Mouse (Mus musculus) gastrocnemius, postnatal 14 days (tissue): Measurements from ENCODE around the gene Arl14. TPM values are rescaled to one million over a fixed set of nuclear protein-coding genes. Genes with fewer than 3 reads are reported as not detected.
A peak's percentile ranks its signal among the peaks of the same experiment; 100 is the strongest.
"Not testable (repeated sequence)": the region's sequence is repeated elsewhere in the genome, so short reads cannot be mapped to it uniquely, and the experiment has no call there.

Source experiments
- DNase-seq: peaks from one replicate; pipeline ENCODE4 v3.0.0; 2021; ENCODE audit warnings: mixed read lengths
- intact Hi-C: fragments of 180-260 bp; cut with DNase I; formaldehyde crosslinking; loops from one replicate; pipeline ENCODE4 v1.15.1; 2025; ENCODE audit warnings: low total_unique reads
- total RNA-seq, 2 experiments: library from RNA; stranded (reverse); gene quantifications; 2 replicates each; pipeline ENCODE4 v1.2.3; 2021

Gene Arl14
- total RNA-seq, 2 experiments from 2014 or later: not detected

DNA sequence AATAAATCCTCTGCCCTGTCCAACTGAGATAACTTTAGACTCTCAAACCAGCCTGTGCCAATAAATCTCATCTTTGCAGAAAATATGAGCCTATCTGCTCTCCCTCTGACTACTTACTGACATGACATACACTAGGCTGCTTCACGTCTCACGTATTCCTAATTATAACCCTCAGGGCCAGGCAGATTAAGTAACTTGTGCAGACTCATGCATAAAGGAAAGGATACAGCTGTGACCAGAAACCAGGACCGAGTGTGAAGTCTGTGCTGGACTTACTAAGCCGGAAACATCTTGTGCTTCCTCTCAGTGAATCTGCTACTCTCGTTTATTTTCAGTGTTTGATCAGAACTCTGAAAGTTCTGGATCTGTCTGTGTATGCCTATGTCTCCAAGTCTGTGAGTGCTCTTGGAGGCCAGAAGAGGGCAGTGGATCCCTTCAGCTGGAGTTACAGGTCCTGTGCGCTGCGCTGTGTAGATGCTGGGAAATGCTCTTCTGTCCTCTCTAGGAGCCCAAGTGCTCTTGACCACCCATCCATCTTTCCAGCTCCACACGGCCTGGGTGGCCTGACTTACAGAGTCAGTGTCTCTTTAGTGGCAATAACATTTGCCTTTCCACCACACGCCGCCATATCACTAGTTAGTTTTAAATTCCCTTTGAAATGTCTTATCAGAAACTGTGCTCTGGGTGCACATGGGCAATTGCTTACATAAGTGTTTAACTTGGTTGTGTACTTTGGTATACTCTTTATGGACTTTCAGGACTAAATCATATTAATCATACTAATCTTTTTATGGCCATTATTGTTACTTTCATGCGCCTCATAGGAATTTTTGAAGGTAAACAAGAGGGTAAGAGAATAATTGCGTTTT is 13.5 kb upstream of the Arl14 start:
- intact Hi-C loops: no loop called here
- DNase-seq: peak; percentile 10

- intact Hi-C loops: no loop called here
- no peak for DNase-seq
Measured at GRCm38 (mm10) chr3:69212246-69212645, 10.0 kb upstream of the Arl14 start.

GRCm38 (mm10) chr3:69213465-69213864 is 8.8 kb upstream of the Arl14 start:
- no peak for DNase-seq
- intact Hi-C loops: no loop called here

DNA sequence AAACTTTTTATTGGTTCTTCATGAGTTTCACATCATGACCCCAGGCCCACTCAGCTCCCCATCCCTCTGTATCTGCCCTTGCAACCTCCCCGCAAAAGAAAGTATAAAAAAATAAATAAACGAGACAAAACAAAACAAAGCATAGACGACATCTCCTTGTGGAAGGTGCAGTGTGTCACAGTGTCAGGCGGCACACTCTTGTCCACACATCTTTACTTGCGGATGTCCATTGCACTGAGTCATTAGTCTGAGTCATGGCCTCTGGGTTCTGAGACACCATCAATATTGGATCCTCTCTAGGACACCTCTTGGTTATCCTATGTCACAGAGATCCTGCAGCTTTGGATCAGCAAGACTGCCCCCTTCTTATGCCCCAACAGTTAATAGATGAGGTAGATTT is 7.7 kb upstream of the Arl14 start:
- intact Hi-C loops: no loop called here
- DNase-seq: no peak

DNA sequence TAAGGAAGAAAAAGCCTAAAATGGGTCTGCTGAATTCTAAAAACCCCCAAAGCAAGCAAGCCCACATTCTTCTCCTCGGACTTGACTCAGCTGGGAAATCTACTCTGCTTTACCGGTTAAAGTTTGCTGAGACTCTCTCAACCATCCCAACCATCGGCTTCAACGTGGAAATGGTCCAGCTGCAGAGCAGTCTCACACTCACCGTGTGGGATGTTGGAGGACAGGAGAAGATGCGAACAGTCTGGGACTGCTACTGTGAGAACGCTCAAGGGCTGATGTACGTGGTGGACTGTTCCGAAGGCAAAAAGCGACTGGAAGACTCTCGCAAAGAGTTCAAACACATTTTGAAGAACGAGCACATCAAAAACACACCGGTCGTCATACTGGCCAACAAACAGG is 282 bp downstream of the Arl14 start:
- intact Hi-C loops: no loop called here
- no peak for DNase-seq

DNA sequence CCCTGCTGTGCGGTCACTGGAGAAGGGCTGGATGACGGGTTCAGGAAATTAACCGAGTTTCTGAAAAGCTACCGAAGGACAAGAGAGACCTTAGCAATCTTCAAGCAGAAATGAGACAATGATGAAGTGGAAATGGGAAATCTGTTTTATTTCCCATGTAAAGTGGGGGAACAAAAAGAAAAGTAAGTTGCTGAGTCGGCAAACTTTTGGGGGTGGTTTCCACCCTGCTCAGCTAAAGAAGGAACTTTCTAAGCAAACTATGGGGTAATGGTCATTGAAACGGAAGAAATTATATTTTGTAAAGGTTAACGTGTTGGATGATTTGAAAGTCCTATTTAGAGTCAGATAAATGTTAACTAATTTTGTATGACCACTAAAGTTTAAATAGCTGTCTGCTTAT is 768 bp downstream of the Arl14 start:
- intact Hi-C loops: no loop called here
- no peak for DNase-seq

DNA sequence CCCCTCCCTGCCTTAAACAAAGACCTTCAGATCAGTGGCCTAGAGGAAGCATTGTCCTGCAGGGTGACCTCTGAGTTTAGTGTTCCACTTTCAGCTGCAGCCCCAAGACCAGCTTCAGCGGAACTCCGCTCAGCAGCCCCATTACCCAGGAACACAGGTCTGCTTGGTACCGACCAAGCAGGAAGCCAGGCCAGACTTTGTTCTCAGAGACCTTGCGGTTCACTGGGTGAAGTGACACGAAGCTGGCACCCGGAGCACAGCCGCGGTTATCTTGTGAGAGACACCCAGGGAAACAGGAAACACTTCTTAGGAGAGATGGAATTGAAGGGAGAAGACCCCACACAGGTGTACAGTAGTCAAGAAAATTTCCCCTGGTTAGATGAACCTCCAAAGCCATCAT is 1.4 kb downstream of the Arl14 start:
- intact Hi-C loops: no loop called here
- DNase-seq: no peak

DNA sequence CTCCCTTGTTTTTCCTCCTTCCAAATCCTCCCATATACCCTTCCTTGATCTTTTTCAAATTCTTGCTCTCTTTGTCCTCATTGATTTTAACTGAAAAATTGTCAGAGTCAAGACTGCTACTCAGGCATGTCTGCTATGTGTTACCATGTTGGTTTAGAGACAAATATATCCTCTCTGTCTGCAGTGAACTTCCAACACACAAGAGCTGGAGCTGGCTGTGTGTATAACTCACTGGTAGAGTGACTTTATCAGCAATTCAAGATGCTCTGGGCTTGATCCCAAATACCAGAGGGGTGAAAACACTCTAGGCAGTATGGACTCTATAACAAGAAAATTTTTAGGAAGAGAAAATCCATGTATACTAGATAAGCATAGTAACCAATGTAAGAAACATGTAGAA is 2.8 kb downstream of the Arl14 start:
- intact Hi-C loops: no loop called here
- no peak for DNase-seq

DNA sequence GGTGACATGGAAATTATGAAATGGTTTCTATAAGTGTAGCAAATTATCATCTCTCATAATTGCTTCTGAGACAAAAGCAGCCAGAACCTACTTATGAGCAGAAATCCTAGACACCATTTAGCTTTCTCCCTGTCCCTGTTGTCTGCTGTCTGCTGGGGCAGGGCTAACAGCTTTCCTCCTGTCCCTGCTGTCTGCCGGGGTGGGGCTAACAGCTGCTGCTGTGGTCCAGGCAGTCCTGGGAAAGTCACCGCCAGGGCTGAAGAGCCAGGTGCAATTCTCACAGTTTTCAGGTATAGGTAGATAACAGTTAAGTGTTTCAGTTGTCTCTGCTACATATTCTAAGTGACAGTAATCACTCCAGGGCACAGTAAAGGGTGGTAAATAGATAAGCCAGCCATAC is 4.3 kb downstream of the Arl14 start:
- DNase-seq: no peak
- intact Hi-C loops: no loop called here

GRCm38 (mm10) chr3:69228002-69228401 is 5.8 kb downstream of the Arl14 start:
- DNase-seq: no peak
- intact Hi-C loops: no loop called here

DNA sequence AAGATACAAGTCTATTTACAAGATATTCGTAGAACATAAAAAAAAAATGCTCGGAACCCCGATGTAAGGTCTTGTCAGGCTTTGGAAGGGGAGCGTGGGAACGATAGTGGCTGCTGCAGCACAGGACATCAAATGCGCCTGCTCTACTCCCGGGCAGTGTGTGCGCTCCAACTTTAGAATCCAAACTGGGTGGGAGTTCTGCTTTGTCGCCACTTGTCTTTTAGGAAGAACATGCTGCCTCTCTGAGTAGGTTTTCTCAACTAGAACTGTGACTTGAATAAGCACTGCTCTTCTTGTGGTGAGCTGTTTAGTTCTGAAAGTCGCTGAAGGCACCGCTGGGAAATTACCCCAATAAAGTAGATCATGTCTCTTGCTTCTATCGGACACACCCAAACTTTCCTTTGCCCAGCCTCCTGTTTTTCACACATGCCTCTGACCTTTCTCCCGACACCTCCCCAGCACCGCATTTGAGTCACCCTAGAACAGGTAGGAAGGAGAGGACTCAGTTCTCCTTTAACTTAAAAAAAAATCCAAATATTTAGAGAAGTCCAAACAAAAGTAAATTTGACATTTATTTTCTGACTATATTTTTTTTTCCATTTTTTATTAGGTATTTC is 9.4 kb downstream of the Arl14 start:
- no peak for DNase-seq
- intact Hi-C loops: no loop called here

DNA sequence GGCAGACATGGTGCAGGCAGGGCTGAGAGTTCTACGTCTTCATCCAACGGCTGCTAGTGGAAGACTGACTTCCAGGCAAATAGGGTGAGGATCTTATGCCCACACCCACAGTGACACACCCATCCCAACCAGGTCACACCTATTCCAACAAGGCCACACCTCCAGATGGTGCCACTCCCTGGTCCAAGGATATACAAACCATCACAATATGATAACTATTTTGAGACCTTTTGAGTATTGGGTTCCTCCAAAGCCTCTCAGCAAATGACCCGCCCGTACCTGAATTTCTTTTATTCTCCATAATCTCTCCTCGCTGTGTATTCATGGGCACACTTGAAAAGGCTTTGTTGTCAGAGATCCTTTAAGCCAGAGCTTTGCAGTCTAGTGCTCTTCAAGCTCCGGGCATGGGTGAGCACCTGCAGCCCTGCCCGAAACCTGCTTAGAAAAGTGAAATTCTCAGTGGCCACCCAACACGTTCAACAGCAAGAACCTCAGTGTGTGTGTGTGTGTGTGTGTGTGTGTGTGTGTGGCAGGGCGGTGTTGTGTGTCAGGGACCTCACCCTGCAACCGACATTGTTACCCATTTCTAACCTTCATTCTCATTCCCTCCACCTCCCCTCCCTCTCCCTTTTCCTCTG is 11.5 kb downstream of the Arl14 start:
- intact Hi-C loops, DNase-seq: not testable (repeated sequence)

DNA sequence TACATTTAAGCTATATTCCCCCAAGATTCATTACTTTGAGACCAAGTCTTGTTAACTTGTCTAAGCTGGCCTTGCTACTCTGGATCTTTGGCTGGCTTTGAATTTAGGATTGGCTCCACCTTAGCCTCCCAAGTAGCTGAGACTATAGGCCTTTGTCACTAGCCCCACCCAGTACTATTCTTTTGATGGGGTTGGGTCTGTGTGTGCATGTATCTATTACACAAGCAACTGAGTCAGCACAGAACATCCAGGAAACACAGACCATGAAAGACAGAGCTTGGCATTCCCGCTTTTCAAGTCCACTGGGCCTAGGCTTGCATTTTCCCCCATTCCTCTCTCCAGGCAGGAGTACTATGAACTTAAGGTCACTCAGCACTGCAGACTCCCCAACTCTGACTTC is 12.3 kb downstream of the Arl14 start:
- no peak for DNase-seq
- intact Hi-C loops: no loop called here

DNA sequence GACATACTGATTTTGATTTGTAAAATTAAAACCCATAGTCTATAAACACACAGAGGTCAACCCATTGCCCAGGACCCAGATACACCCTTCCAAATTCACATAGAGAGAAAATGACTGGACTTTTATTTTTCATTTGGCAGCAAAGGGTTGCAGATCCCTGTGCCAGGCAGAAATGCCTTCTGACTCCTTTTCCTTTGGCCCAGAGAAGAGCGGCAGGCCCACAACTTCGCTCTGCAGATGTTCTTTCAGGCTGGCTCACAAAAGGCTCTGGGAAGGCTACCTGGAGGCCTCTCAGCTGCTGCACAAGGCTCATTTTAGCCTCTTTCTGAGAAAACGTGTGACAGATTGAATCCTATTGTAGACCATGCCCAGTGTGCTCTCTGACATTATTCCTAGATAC is 13.6 kb downstream of the Arl14 start:
- intact Hi-C loops: no loop called here

DNA sequence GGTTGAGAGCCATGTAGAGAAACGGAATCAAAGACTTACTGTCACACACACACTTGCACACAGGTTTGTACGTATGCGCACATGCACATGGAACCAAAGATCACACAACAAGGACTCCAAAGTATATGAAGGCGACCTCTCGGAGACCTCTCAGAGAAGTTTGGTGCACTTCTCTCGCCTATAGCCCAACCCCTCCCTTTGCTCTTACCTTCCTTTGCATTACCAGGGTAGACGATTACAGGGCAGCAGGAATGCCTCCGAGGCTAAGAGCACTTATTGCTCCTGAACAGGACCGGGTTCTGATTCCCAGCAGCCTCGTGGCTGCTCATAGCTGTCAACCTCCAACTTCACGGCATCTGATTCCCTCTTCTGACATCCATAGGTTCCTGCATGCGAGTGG is 14.3 kb downstream of the Arl14 start:
- intact Hi-C loops: no loop called here
- no peak for DNase-seq

More for the DNA sequence above, 13.6 kb downstream of the Arl14 start:
- no peak for DNase-seq

- intact Hi-C loops: no loop called here
- peak; percentile 39 for DNase-seq
Measured at GRCm38 (mm10) chr3:69238141-69238851, 16.1 kb downstream of the Arl14 start.

DNA sequence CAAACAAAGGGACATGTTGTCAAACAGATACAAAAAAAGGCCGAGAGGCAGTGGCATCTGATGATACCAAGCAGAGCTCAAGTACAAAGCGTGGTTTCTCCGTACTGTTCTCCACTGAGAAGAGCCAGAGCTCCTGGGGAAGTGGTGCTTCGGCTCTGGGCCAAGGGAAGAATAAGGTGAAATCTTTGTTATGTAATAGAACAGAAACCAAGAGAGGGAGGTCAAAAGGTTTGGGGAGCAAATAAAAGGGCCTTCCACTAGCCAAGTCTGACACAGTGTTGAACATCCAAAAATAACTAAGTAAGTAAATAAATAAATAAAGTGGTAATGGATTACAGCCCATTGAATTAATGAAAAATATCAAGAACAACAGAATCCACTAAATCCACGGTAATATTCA is 17.0 kb downstream of the Arl14 start:
- no peak for DNase-seq
- intact Hi-C loops: no loop called here

DNA sequence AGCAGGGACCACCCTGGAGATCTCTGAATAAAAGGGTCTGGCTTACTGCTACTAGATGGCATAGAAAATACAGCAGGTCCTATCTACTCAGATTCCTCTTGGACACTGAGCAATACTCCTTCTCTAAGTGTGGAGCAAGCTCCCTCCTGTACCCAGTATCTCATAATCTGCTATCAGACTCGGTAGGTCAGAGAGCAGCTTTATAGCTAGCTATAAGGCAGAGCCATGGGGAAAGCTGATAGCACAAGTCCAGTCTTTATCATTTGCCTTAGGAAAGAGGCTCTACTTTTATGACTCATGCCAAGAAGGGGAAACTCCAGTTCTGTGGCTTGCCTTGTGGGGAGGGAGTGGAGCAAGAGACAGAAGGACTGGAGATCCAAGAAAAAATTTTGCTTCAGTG is 18.8 kb downstream of the Arl14 start:
- intact Hi-C loops: no loop called here
- no peak for DNase-seq

- intact Hi-C loops: loop anchor here (5.0 kb wide), 1 partner anchor 229 kb away; no protein-coding TSS in a partner anchor
Measured at GRCm38 (mm10) chr3:69253096-69253866, 31.1 kb downstream of the Arl14 start.

More at GRCm38 (mm10) chr3:69253096-69253866, 31.1 kb downstream of the Arl14 start:
- DNase-seq: no peak
